Mouse (Mus musculus) adrenal gland, adult (tissue): ENCODE data around the gene Fkbp10.
A peak's percentile ranks its signal among the peaks of the same experiment; 100 is the strongest.

Source experiments
- DNase-seq, 2 experiments: peaks; one replicate each; pipeline ENCODE4 v3.0.0; 2022 to 2023; ENCODE audit warnings: low spot score in 1 of 2; ENCODE audit not compliant: inconsistent age in 2 of 2

Gene Fkbp10

DNA sequence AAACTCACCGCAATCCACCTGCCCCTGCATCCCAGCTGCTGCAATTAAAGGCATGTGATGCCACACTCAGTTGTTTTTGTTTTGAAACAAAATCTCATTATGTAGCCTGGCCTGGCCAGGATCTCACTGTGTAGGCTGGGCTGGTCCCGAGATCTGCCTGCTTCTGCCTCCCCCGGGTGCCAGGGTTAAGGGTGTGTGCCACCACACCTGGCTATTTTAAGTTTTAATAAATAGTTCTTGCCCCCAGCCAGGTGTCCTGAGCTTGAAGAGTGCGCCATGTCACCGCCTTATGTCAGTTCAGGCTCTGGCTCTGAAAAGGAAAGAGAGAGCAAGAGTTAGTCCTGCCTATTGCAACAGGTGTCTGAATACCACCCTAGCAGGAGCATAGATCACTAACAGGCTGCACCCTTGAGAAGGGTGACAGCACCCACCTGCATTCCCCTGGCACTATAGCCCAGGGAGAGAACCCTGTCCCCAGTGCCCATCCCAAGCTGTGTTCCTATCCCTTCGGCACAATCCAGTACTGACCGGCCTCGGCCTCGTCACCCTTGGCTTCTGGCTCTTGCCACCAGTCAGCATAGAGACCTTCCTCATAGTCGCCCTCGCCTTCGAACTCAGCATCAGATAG lies 6.5 kb upstream of the Fkbp10 start:
- no peak for DNase-seq

- no peak for DNase-seq
Observed at GRCm38 (mm10) chr11:100409686-100410085, 5.8 kb upstream of the Fkbp10 start.

- peak; percentile 45 to 68 for DNase-seq
Observed at GRCm38 (mm10) chr11:100411736-100412135, 3.8 kb upstream of the Fkbp10 start.

- no peak for DNase-seq
Observed at GRCm38 (mm10) chr11:100413541-100413940, 2.0 kb upstream of the Fkbp10 start.

GRCm38 (mm10) chr11:100414021-100414913 lies 1.2 kb upstream of the Fkbp10 start, which contains the start of gene P3h4:
TSS of gene P3h4 (minus strand) at chr11:100414836.
- DNase-seq = peak; percentile 89 to 96

- no peak for DNase-seq
Observed at GRCm38 (mm10) chr11:100421537-100421936, 6.0 kb downstream of the Fkbp10 start.

GRCm38 (mm10) chr11:100423836-100424235 lies 8.3 kb downstream of the Fkbp10 start:
- DNase-seq = no peak

GRCm38 (mm10) chr11:100425851-100426250 lies 10.4 kb downstream of the Fkbp10 start:
- peak; percentile 88 to 94 for DNase-seq

- no peak for DNase-seq
Observed at GRCm38 (mm10) chr11:100426820-100427219, 11.3 kb downstream of the Fkbp10 start.

DNA sequence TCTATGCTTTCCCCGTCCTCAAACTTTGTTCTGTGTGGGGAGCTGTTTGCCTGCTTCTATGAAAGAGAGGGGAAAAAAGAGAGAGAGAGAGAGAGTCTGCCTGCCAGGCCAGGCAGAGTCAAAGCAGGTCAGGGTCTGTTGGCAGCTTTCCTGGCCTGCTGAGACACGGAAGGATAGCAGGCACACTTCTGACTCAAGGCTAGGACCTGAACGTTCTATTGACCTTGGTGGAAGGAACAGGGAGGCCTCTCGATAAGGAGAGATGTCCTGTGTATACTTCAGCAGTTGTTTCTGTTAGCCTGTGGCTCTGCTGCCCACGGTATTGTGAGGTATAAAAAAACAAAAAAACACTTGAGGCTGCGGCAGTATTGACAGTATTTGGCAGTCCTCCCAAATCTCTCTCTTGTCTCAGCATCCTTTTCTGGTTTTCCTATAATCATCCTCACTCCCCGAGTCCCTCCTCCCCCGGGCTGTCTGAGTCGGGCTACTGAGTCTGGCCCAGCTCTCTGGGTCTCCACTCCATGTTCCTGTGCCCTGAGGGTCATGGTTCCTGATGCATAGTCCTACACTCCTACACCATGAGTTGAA lies 13.2 kb downstream of the Fkbp10 start:
- peak; percentile 94 to 95 for DNase-seq

DNA sequence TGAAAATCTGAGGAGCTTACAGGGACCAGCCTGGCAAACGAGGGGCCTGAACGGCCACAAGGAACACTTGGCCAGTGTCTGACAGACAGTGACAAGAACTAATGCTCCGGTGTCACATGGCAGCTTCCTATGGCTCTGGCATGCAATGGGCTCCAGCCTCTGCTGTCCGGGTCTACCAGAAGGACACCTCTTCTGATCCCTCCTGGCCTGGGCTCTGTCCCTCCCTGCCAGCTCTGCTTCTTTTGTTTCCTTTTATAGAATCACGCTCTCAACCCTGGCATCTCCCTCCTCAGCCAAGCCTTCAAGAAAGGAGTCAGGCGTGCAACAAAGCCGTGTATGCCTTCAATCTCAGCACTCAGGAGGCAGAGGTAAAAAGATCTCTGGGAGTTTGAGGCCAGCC lies 14.6 kb downstream of the Fkbp10 start:
- no peak for DNase-seq

GRCm38 (mm10) chr11:100432002-100432401 lies 16.5 kb downstream of the Fkbp10 start:
- DNase-seq = no peak

- peak; percentile 45 to 72 for DNase-seq
Observed at GRCm38 (mm10) chr11:100435678-100436246, 20.3 kb downstream of the Fkbp10 start.

- DNase-seq = no peak
Observed at GRCm38 (mm10) chr11:100437901-100438300, 22.4 kb downstream of the Fkbp10 start.

GRCm38 (mm10) chr11:100440691-100441522 lies 25.4 kb downstream of the Fkbp10 start:
- peak; percentile 90 to 95 for DNase-seq

- DNase-seq = no peak
Observed at GRCm38 (mm10) chr11:100441797-100442196, 26.3 kb downstream of the Fkbp10 start, which contains the start of the genes Nt5c3b and Klhl10. TSS of gene Nt5c3b (minus strand) at chr11:100441808. TSS of gene Klhl10 (plus strand) at chr11:100441917.

- DNase-seq = no peak
Observed at GRCm38 (mm10) chr11:100442625-100443024, 27.1 kb downstream of the Fkbp10 start.

GRCm38 (mm10) chr11:100457247-100457646 lies 41.8 kb downstream of the Fkbp10 start:
- no peak for DNase-seq

DNA sequence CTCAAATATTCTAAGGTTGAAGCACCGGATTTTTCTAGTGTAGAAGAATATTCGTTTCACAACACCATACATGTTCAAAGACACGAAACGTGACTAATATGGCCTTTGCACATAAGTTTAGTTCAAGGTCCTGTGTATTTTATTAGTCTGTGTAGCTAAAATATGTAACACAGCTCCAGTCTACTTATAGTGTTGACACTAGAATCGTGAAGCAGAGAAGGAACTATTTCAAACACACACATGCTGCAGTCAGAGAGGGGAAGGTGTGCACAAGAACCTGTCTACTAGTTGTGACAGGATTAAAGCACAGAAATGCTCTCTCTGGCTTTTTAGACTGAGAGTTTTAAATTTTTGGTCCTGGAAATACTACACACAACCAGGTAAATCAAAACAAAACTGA lies 42.2 kb downstream of the Fkbp10 start:
- DNase-seq = no peak

GRCm38 (mm10) chr11:100462699-100463098 lies 47.2 kb downstream of the Fkbp10 start:
- DNase-seq = no peak
